Mouse (Mus musculus): ENCODE results near the gene Gm14295. TPM values are rescaled to one million over a fixed set of nuclear protein-coding genes. Genes with fewer than 3 reads are reported as not detected.

Gene Gm14295
- 47.1 TPM for polyA plus RNA-seq (2014; fragmentation: Illumina TruSeq; extraction: RNeasy Lipid Tissue Mini Kit (QIAGEN cat#74804); ENCODE audit: low read depth, low replicate concordance)

DNA sequence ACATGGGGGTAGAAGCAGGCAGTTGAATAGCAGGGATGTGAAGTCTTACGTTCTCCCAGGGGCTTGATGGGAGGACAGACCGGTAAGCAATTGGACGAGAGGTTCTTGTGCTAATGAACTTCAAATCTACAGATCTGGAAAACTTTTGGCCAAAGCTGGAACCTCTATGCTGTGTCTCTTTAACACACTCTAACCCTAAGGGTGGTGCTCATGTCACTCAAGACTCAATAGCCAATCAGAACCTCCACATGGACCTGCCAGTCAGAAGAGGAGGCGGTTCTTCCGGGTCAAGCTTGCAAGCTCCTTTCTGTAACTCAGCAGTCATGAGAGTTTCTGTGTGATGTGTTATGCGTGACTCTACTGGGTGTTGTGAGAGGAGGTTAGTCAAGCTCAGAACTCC, at the start of gene Gm14295:
Gene Gm14295 (plus strand): TSS at position 301 of the 400 bp plus-strand sequence.

GRCm38 (mm10) chr2:176830840-176831239, 32.4 kb downstream of the Gm14295 start, which contains the start of gene Gm14408:
Gene Gm14408, plus strand, starts transcription at chr2:176831140.

Other genes starting within 250 kb of the Gm14295 start
- gene Gm14308, start 162.3 kb upstream of the Gm14295 start, polyA plus RNA-seq (2014; fragmentation: Illumina TruSeq; extraction: RNeasy Lipid Tissue Mini Kit (QIAGEN cat#74804); ENCODE audit: low read depth, low replicate concordance) = 14.3 TPM
- gene Zfp973, start 128.1 kb upstream of the Gm14295 start, polyA plus RNA-seq (2014; fragmentation: Illumina TruSeq; extraction: RNeasy Lipid Tissue Mini Kit (QIAGEN cat#74804); ENCODE audit: low read depth, low replicate concordance) = 66.7 TPM
- gene Gm14305, start 90.3 kb upstream of the Gm14295 start, polyA plus RNA-seq (2014; fragmentation: Illumina TruSeq; extraction: RNeasy Lipid Tissue Mini Kit (QIAGEN cat#74804); ENCODE audit: low read depth, low replicate concordance) = 116 TPM
- gene Gm14408, start 32.5 kb downstream of the Gm14295 start, polyA plus RNA-seq (2014; fragmentation: Illumina TruSeq; extraction: RNeasy Lipid Tissue Mini Kit (QIAGEN cat#74804); ENCODE audit: low read depth, low replicate concordance) = not detected
- 48.9 TPM for gene Gm14296, start 129.2 kb downstream of the Gm14295 start, polyA plus RNA-seq (2014; fragmentation: Illumina TruSeq; extraction: RNeasy Lipid Tissue Mini Kit (QIAGEN cat#74804); ENCODE audit: low read depth, low replicate concordance)
- 27.9 TPM for gene Gm14419, start 202.3 kb downstream of the Gm14295 start, polyA plus RNA-seq (2014; fragmentation: Illumina TruSeq; extraction: RNeasy Lipid Tissue Mini Kit (QIAGEN cat#74804); ENCODE audit: low read depth, low replicate concordance)

Measured in sigmoid colon, adult 10 weeks (tissue).